Mouse (Mus musculus) layer of hippocampus, adult 9-11 months (tissue): ENCODE data around the gene Capn8.

Source experiments
- DNase-seq: peaks from one replicate; pipeline ENCODE4 v3.0.0; 2022

Capn8 gene

GRCm38 (mm10) chr1:182564408-182565120 is at the start of gene Capn8:
Gene Capn8, plus strand, starts transcription at chr1:182565007.
- no peak for DNase-seq

GRCm38 (mm10) chr1:182516758-182517676 is 47.8 kb upstream of the Capn8 start, which contains the start of gene Capn2:
Gene Capn2, minus strand, starts transcription at chr1:182517608.
- DNase-seq, result peak; percentile 70

DNA sequence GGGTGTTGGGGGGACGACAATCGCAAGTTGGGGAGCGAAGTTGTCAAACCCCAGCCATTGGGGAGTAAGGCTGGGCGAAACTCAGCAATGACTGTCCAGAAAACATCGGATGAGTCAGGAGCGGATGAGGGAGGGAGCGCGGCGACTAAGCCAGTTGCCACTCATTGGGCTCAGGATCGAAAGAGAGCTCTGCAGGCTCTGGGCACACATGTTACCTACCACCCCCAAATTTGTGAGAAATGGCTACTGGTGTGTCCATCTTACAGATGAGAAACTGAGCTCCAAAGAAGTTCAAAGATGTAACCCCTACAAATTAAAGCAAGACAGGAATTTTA is 47.2 kb upstream of the Capn8 start:
- DNase-seq, result no peak

DNA sequence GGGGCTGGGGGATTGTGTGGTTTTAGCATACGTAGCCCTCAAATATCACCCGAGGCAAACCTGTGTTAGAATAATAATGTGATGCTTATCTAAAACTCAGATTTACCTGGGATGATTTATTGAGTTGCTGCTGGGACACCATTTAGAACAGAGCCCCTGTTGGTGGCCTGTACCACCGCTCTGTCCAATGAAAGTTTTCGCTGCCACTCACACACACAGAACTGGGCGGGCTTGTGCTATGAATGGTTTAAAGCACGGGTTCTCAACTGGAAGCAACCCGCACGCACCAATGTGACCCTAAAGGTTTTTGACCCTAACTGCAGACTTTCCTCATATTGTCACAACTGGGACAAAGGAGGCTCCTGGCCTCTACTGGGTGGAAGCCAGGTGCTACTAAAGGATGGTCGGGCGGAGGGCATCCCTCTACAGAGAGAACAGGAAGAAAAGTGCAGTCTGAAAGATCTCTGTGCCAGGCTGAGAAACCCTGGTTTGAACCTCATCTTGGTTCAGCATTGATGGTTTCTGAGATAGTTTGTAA is 46.6 kb upstream of the Capn8 start:
- DNase-seq, result no peak

- no peak for DNase-seq
Observed at GRCm38 (mm10) chr1:182518811-182519210, 46.0 kb upstream of the Capn8 start.

- DNase-seq, result no peak
Observed at GRCm38 (mm10) chr1:182519341-182519740, 45.5 kb upstream of the Capn8 start.

DNA sequence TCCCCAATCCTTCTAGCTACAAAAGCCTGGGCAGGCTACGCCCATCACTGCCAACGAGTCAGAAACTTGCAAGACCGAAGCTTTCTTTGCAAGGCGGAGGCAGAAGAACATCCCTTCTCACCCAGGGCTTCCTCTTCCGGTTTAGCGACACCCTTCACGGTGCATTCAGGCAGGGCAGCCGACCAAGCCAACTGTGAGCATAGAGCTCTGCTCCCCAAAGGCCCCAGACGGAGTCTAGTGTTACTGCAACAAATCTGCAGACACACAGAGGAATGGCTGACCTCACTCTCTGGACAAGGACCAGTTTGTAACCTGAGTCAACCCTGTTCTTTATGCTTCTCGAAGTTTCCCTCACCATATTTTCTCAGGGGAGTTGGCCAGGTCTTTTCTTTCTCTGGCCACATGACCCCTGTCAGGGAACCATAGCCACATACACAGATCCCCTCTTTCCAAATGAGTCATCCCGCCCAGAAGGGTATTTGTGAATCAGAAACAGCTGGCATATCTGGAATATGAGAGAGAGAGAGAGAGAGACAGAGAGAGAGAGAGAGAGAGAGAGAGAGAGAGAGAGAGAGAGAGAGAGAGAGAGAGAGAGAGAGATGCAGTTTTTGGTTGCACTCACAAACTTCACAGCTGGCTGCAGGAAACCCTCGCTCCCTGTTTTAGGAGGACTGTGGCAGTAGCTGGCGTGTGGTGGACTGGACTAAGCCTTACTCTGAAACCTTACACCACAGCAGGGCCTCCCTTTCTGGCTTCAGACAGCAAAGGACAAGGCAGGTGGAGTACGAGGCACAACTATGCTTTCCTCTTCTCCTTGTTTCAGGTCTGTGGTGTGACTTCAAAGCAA is 44.5 kb upstream of the Capn8 start:
- DNase-seq, result no peak

GRCm38 (mm10) chr1:182520938-182521500 is 43.8 kb upstream of the Capn8 start:
- DNase-seq, result no peak

- DNase-seq, result no peak
Observed at GRCm38 (mm10) chr1:182522961-182523360, 41.8 kb upstream of the Capn8 start.

DNA sequence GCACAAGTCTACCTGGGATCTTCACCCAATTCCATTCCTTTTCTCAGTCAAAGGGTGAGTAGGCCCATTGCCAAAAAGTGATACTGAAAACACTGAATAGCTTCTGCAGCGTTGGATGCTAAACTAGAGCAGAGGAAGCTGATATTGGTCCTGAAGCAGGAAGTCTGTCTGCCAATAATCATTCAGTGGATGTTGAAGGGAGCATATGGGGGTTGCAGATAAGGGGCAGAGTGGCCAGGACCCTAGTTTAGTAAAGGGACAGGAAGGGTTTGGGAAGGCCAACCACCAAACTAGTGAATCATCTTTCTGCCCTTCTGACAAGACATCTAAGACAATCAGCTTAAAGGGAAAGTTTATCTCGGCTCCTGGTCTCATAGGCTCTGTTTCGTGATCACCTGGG is 41.1 kb upstream of the Capn8 start:
- DNase-seq, result no peak

DNA sequence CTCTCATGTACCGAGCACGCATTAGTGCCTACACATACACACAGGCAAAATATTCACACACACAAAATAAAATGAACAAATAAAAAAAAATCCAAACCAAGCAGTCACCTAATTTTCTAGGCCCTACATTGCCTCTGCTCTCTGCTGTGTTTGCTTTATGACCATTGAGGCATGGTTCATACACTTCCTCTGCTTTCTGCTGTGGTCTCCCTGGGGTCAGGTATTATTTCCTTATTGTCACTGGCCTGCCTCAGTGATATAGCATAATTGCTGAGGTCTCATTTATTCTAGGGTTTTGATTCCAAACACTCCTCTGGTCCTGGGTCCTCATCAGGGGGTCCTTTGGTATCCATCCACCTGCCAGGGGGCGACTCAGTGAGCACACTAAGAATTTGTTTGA is 39.2 kb upstream of the Capn8 start:
- no peak for DNase-seq

- no peak for DNase-seq
Observed at GRCm38 (mm10) chr1:182527261-182527766, 37.5 kb upstream of the Capn8 start.

- DNase-seq, result no peak
Observed at GRCm38 (mm10) chr1:182527921-182528858, 36.6 kb upstream of the Capn8 start.

- no peak for DNase-seq
Observed at GRCm38 (mm10) chr1:182533583-182533982, 31.2 kb upstream of the Capn8 start.

- DNase-seq, result no peak
Observed at GRCm38 (mm10) chr1:182535080-182535481, 29.7 kb upstream of the Capn8 start.

GRCm38 (mm10) chr1:182539023-182539940 is 25.5 kb upstream of the Capn8 start:
- DNase-seq, result peak; percentile 87

DNA sequence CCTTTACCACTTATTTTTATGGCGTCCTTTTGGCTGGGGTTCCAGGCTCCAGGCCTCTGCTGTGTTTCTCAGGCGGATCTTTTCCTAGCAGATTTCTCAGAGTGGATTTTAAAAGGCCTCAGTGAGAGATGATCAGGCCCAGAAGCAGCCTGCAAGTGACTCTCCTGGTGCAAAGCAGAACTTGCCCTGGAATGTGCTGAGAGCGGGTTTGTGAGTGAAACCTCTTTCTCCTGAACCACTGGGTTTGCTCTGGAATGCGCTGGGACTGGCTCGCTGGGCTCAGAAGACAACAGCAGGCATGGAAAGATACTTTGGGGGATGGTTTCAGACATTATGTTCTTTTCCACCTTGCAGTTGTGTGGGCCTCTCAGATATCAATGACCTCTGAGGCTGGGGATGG is 22.7 kb upstream of the Capn8 start:
- no peak for DNase-seq

DNA sequence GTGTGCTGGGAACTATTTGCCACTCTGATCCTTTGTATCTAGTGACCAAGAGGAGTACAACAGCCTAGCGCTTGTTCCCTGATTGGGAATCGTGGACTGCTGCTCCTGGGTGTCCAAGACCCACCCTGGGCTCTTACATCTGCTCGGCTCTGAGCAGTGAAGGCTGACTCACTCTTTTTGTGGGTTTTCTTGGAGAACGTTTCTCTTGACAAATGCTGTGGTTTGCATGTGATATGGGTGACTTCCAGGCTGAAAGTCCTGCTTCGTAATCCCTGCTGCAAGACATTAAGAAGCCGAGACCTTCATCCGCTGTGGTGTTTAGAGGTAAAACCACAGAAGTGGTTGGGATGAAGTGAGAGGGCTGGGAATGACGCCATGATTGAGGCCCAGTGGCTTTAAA is 21.7 kb upstream of the Capn8 start:
- DNase-seq, result no peak

- no peak for DNase-seq
Observed at GRCm38 (mm10) chr1:182543906-182544305, 20.9 kb upstream of the Capn8 start.

GRCm38 (mm10) chr1:182550761-182551160 is 14.0 kb upstream of the Capn8 start:
- DNase-seq, result no peak
